Mouse (Mus musculus): ENCODE data around the gene Phkb. TPM values are rescaled to one million over a fixed set of nuclear protein-coding genes. Genes with fewer than 3 reads are reported as not detected.
"Not testable (repeated sequence)": the region's sequence is repeated elsewhere in the genome, so short reads cannot be mapped to it uniquely, and the experiment has no call there.

Gene Phkb
- total RNA-seq (2012; rRNA removed) (18.6 and 18.8 TPM in 2 replicates), polyA plus RNA-seq (2012; ENCODE audit: insufficient read depth in 1 of 2, insufficient read length in 2 of 2, low read depth in 1 of 2, low replicate concordance in 2 of 2, missing spikeins in 1 of 2) (10 to 100 TPM in 1 of 2 experiments, not detected in 1; 14.1 TPM)

- Histone ChIP-seq H3K27me3 (ENCODE audit: control insufficient read depth in 1 of 2, insufficient read depth in 2 of 2, low read length in 2 of 2) (no peaks in the 10 kb centered on the region), H3K36me3 (ENCODE audit: control insufficient read depth in 1 of 2, insufficient read depth in 2 of 2, low read length in 2 of 2) (peaks cover 6 to 28% of the 10 kb centered on the region in 2 experiments), H3K4me3 (ENCODE audit: control insufficient read depth in 1 of 2, insufficient read depth in 1 of 2, low read depth in 2 of 2, low read length in 2 of 2) (peak within 1 kb of the TSS; percentile 82 to 95), H3K4me1 (ENCODE audit: control insufficient read depth in 1 of 2, insufficient read depth in 2 of 2, low read length in 2 of 2) (peaks cover 6 to 20% of the 10 kb centered on the region in 2 experiments; a peak in 3 of 4 replicates), H3K27ac (ENCODE audit: control insufficient read depth, low read depth, low read length) (peak within 1 kb of the TSS; percentile 99), H3K79me2 (ENCODE audit: control insufficient read depth, insufficient read depth, low read length, poor library complexity) (peaks cover 24% of the 10 kb centered on the region), H3K9me3 (replicated peaks; ENCODE audit: insufficient read depth, low read length) (no peaks in the 10 kb centered on the region), H3K9ac (ENCODE audit: control insufficient read depth, low read depth, low read length, poor library complexity, severe bottlenecking) (peak within 1 kb of the TSS; percentile 96)
- TF ChIP-seq POLR2AphosphoS5 (IDR thresholded peaks at IDR 0.05; ENCODE audit: borderline replicate concordance, low read depth, low read length) (no peak), UBTF (IDR thresholded peaks at IDR 0.05; ENCODE audit: borderline replicate concordance, insufficient read depth, low read depth, low read length) (no peak), CHD1 (IDR thresholded peaks at IDR 0.05; ENCODE audit: low read depth, low read length) (peak; percentile 46; the same call in 1 of the 2 replicates), ZNF384 (IDR thresholded peaks at IDR 0.05; ENCODE audit: low read depth, low read length) (no peak), BHLHE40 (IDR thresholded peaks at IDR 0.05; ENCODE audit: borderline replicate concordance, low read depth, low read length) (no peak), ELF1 (IDR thresholded peaks at IDR 0.05; ENCODE audit: low read depth, low read length) (peak; percentile 88), USF2 (IDR thresholded peaks at IDR 0.05; ENCODE audit: borderline replicate concordance in 1 of 2, insufficient read depth in 1 of 2, low read depth in 1 of 2, low read length in 2 of 2) (no peak), GABPA (IDR thresholded peaks at IDR 0.05; ENCODE audit: low read depth, low read length) (no peak), MEF2A (IDR thresholded peaks at IDR 0.05; ENCODE audit: extremely low read depth, insufficient replicate concordance, low read depth, low read length, poor library complexity, severe bottlenecking) (0 out of 2 replicates have a peak, but pooled peaks have one; percentile 9), ETS1 (IDR thresholded peaks at IDR 0.05; ENCODE audit: low read depth, low read length) (0 out of 2 replicates have a peak, but pooled peaks have one; percentile 8), TAL1 (IDR thresholded peaks at IDR 0.05; ENCODE audit: low read length) (no peak), EP300 (IDR thresholded peaks at IDR 0.05; ENCODE audit: low read depth in 1 of 2, low read length in 2 of 2) (peak in 1 of 2 experiments; percentile 10; a peak in 1 of 4 replicates), MXI1 (IDR thresholded peaks at IDR 0.05; ENCODE audit: low read depth, low read length) (peak; percentile 49; the same call in 1 of the 2 replicates), MAZ (IDR thresholded peaks at IDR 0.05; ENCODE audit: low read depth, low read length) (no peak), TBP (IDR thresholded peaks at IDR 0.05; ENCODE audit: low read depth, low read length) (peak; percentile 63), HCFC1 (IDR thresholded peaks at IDR 0.05; ENCODE audit: low read depth, low read length) (peak; percentile 82), USF1 (IDR thresholded peaks at IDR 0.05; ENCODE audit: low read depth, low read length) (no peak), POLR2A (IDR thresholded peaks at IDR 0.05; ENCODE audit: control insufficient read depth in 1 of 2, insufficient read depth in 1 of 2, low read depth in 1 of 2, low read length in 2 of 2, poor library complexity in 1 of 2) (peak; percentile 76 to 96), TCF12 (IDR thresholded peaks at IDR 0.05; ENCODE audit: low read depth, low read length) (peak; percentile 40; the same call in 1 of the 2 replicates), NELFE (IDR thresholded peaks at IDR 0.05; ENCODE audit: low read depth, low read length) (peak; percentile 53; the same call in 1 of the 2 replicates), ZMIZ1 (IDR thresholded peaks at IDR 0.05; ENCODE audit: low read depth, low read length) (no peak; the same call in 1 of the 2 replicates), MYC (IDR thresholded peaks at IDR 0.05; ENCODE audit: low read depth, low read length) (0 out of 2 replicates have a peak, but pooled peaks have one; percentile 28), MYB (IDR thresholded peaks at IDR 0.05; ENCODE audit: low read depth, low read length) (no peak), SIN3A (IDR thresholded peaks at IDR 0.05; ENCODE audit: low read length) (peak; percentile 51), MAX (IDR thresholded peaks at IDR 0.05; ENCODE audit: low read length) (no peak), E2F4 (IDR thresholded peaks at IDR 0.05; ENCODE audit: borderline replicate concordance, low read depth, low read length) (no peak), KAT2A (conservative IDR thresholded peaks at IDR 0.05; ENCODE audit: low read depth, low read length) (no peak; the same call in 1 of the 2 replicates), GATA1 (IDR thresholded peaks at IDR 0.05; ENCODE audit: low read depth, low read length) (peak; percentile 67)
- DNase-seq (ENCODE audit: low read depth, low spot score), result peak; percentile 94
These were observed at the start of gene Phkb, which contains the start of gene Itfg1 for GRCm38 (mm10) chr8:85840657-85841488. Phkb (plus strand) TSS chr8:85840959. Itfg1 (minus strand) TSS chr8:85840921.

GRCm38 (mm10) chr8:85796392-85796791 lies 44.4 kb upstream of the Phkb start:
- H3K9ac ChIP-seq (ENCODE audit: control insufficient read depth, low read depth, low read length, poor library complexity, severe bottlenecking); H3K4me3 ChIP-seq (ENCODE audit: control insufficient read depth in 1 of 2, insufficient read depth in 1 of 2, low read depth in 2 of 2, low read length in 2 of 2); DNase-seq (ENCODE audit: low read depth, low spot score); H3K36me3 ChIP-seq (ENCODE audit: control insufficient read depth in 1 of 2, insufficient read depth in 2 of 2, low read length in 2 of 2); H3K4me1 ChIP-seq (ENCODE audit: control insufficient read depth in 1 of 2, insufficient read depth in 2 of 2, low read length in 2 of 2); H3K27me3 ChIP-seq (ENCODE audit: control insufficient read depth in 1 of 2, insufficient read depth in 2 of 2, low read length in 2 of 2); H3K27ac ChIP-seq (ENCODE audit: control insufficient read depth, low read depth, low read length); H3K9me3 ChIP-seq (replicated peaks; ENCODE audit: insufficient read depth, low read length); H3K79me2 ChIP-seq (ENCODE audit: control insufficient read depth, insufficient read depth, low read length, poor library complexity): not testable (repeated sequence)

Data from MEL (cell line).